Mouse (Mus musculus) WW6 (cell line): ENCODE measurements around the gene Kcns3.
A peak's percentile ranks its signal among the peaks of the same experiment; 100 is the strongest.

ENCODE experiments used
- DNase-seq: peaks from one replicate; pipeline ENCODE4 v3.0.0-alpha.2; 2013; ENCODE audit warnings: low read depth, low spot score

The Kcns3 gene

DNA sequence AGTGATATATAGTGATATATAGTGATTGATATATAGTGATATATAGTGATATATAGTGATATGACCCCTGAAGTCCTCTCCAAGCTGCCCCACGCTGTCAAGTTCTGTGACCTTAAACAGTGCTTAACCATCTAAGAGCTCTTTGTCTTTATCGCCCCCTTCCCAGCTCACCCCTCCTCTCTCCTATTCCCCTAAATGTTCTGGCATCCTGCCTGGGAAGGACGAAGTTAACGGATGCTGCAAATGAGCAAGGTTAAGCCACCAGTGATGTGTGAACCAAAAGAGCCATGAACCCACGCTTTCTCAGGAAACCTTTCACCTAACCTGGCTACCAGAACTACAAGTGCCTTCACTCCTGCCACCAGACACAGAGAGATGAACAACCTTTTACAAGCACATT is 64.0 kb downstream of the Kcns3 start:
- no peak for DNase-seq

DNA sequence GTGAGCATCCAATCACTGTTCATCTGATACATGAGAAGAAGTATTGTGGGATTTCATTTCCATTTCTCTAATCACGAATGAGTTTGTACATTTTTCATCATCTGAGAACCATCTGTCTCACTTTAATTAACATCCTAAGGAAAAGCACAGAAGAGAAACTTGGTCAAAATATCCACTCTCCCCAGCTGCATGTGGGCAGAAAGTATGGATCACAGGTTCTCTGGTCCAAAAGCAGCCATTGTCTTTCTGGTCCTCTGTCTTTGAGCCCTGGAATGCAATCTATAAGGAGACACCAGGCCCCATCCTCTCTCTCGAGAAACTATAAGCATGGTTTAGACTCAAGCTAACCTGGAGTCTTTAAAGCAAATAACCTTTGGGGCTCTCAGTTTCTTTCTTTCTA is 79.8 kb downstream of the Kcns3 start:
- DNase-seq, result no peak

- no peak for DNase-seq
Observed at GRCm38 (mm10) chr12:11066865-11067264, 84.0 kb downstream of the Kcns3 start.

DNA sequence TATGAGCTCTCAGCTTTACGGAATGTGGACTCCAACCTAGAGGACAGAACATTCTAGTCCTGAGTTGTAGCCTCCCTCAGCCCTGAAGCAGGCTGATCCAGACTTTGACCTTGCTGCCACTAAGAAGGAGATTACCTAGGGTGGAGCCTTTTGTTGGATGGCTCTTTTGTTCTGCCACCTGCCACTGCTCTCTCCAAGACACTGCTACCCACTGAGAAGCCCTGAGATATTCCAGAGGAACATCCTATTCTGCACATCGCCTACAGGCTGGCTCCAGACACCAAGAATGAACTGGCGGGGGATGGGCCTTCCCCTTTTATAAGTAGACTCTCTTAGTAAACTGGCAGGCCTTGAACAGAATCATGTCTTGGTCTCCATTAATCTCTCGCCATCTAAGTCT is 98.2 kb downstream of the Kcns3 start:
- DNase-seq, result peak; percentile 24

- no peak for DNase-seq
Observed at GRCm38 (mm10) chr12:11041821-11042220, 109.0 kb downstream of the Kcns3 start.
